Mouse (Mus musculus) granulocyte monocyte progenitor cell, adult 5-6 weeks (primary cell): ENCODE data around the gene Cd207. TPM values are rescaled to one million over a fixed set of nuclear protein-coding genes. Genes with fewer than 3 reads are reported as not detected.

Experiments used
- total RNA-seq, 2 experiments: library from RNA; stranded (forward) in 1 of 2; stranded (reverse) in 1 of 2; fragments of 200-712, 200-1000 nt in 1 of 2; fragments of >200 nt in 1 of 2; fragmentation: Nextera tagmentation in 1 of 2; gene quantifications; 2 replicates each; pipeline ENCODE4 v1.2.3; 2014 to 2017

Gene Cd207
- total RNA-seq, 2 experiments from 2014 or later = not detected

Other genes starting within 250 kb of the Cd207 start
- gene Tet3, start 218.8 kb downstream of the Cd207 start, total RNA-seq (2014; fragmentation: Nextera tagmentation) = 35.6 and 46.9 TPM in 2 replicates
- 13.4 and 17.5 TPM in 2 replicates for gene Tet3, start 218.8 kb downstream of the Cd207 start, total RNA-seq (2017)
- gene Dguok, start 170.9 kb downstream of the Cd207 start, total RNA-seq (2014; fragmentation: Nextera tagmentation) = 28.1 and 49.2 TPM in 2 replicates
- 19.6 and 29.3 TPM in 2 replicates for gene Dguok, start 170.9 kb downstream of the Cd207 start, total RNA-seq (2017)
- not detected in 2 replicates for gene Actg2, start 141.6 kb downstream of the Cd207 start, total RNA-seq (2014; fragmentation: Nextera tagmentation)
- gene Actg2, start 141.6 kb downstream of the Cd207 start, total RNA-seq (2017) = not detected in 2 replicates
- gene Stambp, start 105.1 kb downstream of the Cd207 start, total RNA-seq (2014; fragmentation: Nextera tagmentation) = 23.0 and 44.8 TPM in 2 replicates
- gene Stambp, start 105.1 kb downstream of the Cd207 start, total RNA-seq (2017) = 5.0 and 9.7 TPM in 2 replicates
- not detected in 2 replicates for gene Clec4f, start 21.7 kb downstream of the Cd207 start, total RNA-seq (2014; fragmentation: Nextera tagmentation)
- not detected in 2 replicates for gene Clec4f, start 21.7 kb downstream of the Cd207 start, total RNA-seq (2017)
- not detected in 2 replicates for gene Vax2, start 33.4 kb upstream of the Cd207 start, total RNA-seq (2014; fragmentation: Nextera tagmentation)
- not detected in 2 replicates for gene Vax2, start 33.4 kb upstream of the Cd207 start, total RNA-seq (2017)
- gene Atp6v1b1, start 65.1 kb upstream of the Cd207 start, total RNA-seq (2014; fragmentation: Nextera tagmentation) = not detected in 2 replicates
- not detected in 2 replicates for gene Atp6v1b1, start 65.1 kb upstream of the Cd207 start, total RNA-seq (2017)
- gene Ankrd53, start 84.8 kb upstream of the Cd207 start, total RNA-seq (2014; fragmentation: Nextera tagmentation) = 0.41 TPM in 1 of 2 replicates, not detected in the other
- gene Ankrd53, start 84.8 kb upstream of the Cd207 start, total RNA-seq (2017) = not detected in 2 replicates
- 60.4 and 82.5 TPM in 2 replicates for gene Tex261, start 98.0 kb upstream of the Cd207 start, total RNA-seq (2014; fragmentation: Nextera tagmentation)
- 35.2 and 37.3 TPM in 2 replicates for gene Tex261, start 98.0 kb upstream of the Cd207 start, total RNA-seq (2017)
- gene Nagk, start 117.1 kb upstream of the Cd207 start, total RNA-seq (2014; fragmentation: Nextera tagmentation) = 25.7 and 25.9 TPM in 2 replicates
- gene Nagk, start 117.1 kb upstream of the Cd207 start, total RNA-seq (2017) = 23.1 and 23.6 TPM in 2 replicates
- gene Paip2b, start 153.9 kb upstream of the Cd207 start, total RNA-seq (2014; fragmentation: Nextera tagmentation) = 7.5 and 11.7 TPM in 2 replicates
- gene Paip2b, start 153.9 kb upstream of the Cd207 start, total RNA-seq (2017) = 11.9 and 17.5 TPM in 2 replicates
- gene Zfp638, start 189.3 kb upstream of the Cd207 start, total RNA-seq (2014; fragmentation: Nextera tagmentation) = 116 and 131 TPM in 2 replicates
- gene Zfp638, start 189.3 kb upstream of the Cd207 start, total RNA-seq (2017) = 139 and 140 TPM in 2 replicates